Mouse (Mus musculus) gastrocnemius, adult 2 months (tissue): Measurements from ENCODE around the gene Maoa. TPM values are rescaled to one million over a fixed set of nuclear protein-coding genes. Genes with fewer than 3 reads are reported as not detected.

Source experiments
- DNase-seq: peaks from one replicate; pipeline ENCODE4 v3.0.0; 2022
- H3K27ac ChIP-seq: fragments of 200-600 bp; 2 replicates; pipeline ENCODE4 v1.8.1; 2022; ENCODE audit warnings: mild to moderate bottlenecking
- H3K4me3 ChIP-seq: fragments of 200-600 bp; 2 replicates; pipeline ENCODE4 v1.8.1; 2022; ENCODE audit warnings: mild to moderate bottlenecking, moderate library complexity
- CTCF ChIP-seq: fragments of 200-600 bp; IDR thresholded peaks from 2 replicates; pipeline ENCODE4 v1.8.1; 2022; ENCODE audit warnings: antibody characterized with exemption, mild to moderate bottlenecking, moderate library complexity
- intact Hi-C: fragments of 180-260 bp; cut with DNase I; formaldehyde crosslinking; loops from one replicate; pipeline ENCODE4 v1.15.1; 2025
- long read RNA-seq, 2 experiments: library from polyadenylated mRNA; stranded (forward); transcript quantifications; one replicate each; pipeline ENCODE4 v2.0.0; 2021
- total RNA-seq, 2 experiments: library from RNA; stranded (reverse); gene quantifications; 2 replicates each; pipeline ENCODE4 v1.2.3; 2021

The Maoa gene
- 1 to 10 TPM; 2.5 to 4.0 TPM for total RNA-seq
- long read RNA-seq, experiment 1, full-length matches to known transcripts = 2 of 3 reads
- long read RNA-seq, experiment 1, partial matches to known transcripts = 0 of 3 reads
- long read RNA-seq, experiment 1, other reads (novel, unspliced or antisense) = 1 of 3 reads
- long read RNA-seq, experiment 2, full-length matches to known transcripts = 3 of 3 reads
- long read RNA-seq, experiment 2, partial matches to known transcripts = 0 of 3 reads
- long read RNA-seq, experiment 2, other reads (novel, unspliced or antisense) = 0 of 3 reads

DNA sequence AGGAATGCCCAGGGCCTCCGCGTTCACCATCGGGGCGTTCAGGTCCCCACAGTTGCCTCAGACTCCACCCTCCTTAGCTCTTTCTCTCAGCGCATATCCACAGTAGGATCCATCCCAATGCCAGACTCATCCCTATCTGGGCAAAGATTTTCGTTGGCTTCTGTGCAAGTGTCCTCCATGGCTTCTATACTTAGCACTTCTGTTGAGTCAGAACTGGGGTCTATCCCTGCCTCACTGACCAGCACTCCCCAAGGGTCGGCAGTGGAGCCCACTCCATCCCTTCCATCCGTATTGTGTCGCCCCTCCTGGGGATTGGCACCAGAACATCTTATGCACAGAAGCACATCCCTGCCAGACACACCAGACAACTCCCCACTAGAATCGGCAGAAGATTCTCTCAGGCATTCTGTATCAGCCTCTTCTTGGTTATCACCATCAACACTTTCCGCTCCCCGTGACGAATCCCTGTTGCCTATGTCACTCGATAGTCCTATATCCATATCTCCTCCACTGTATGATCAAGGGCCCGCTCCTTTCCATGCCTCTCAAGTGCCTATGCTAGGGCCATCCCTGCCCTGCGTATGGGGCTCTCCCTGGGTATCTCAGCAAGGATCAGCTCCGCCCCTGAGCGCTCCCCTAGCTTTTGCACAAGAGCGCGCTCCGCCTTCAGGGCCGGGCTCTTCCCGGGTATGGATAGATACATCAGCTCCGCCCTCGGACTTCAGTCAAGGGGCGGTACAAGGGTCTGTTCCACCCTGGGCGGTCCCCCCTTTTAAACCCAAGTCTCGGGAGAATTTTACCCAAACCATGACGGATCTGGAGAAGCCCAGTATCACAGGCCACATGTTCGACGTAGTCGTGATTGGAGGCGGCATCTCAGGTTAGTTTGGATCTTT lies at the start of gene Maoa:
Gene Maoa, plus strand, starts transcription at position 665 of the 896 bp plus-strand sequence.
- intact Hi-C loops = loop anchor here (10.0 kb wide), 1 partner anchor 196 kb away; the partner anchor contains the start of gene Maob
- DNase-seq = peak; percentile 68
- no peak for TF ChIP-seq CTCF
- Histone ChIP-seq H3K27ac (peak within 1 kb of the TSS; percentile 89), H3K4me3 (peak within 1 kb of the TSS; percentile 84)

DNA sequence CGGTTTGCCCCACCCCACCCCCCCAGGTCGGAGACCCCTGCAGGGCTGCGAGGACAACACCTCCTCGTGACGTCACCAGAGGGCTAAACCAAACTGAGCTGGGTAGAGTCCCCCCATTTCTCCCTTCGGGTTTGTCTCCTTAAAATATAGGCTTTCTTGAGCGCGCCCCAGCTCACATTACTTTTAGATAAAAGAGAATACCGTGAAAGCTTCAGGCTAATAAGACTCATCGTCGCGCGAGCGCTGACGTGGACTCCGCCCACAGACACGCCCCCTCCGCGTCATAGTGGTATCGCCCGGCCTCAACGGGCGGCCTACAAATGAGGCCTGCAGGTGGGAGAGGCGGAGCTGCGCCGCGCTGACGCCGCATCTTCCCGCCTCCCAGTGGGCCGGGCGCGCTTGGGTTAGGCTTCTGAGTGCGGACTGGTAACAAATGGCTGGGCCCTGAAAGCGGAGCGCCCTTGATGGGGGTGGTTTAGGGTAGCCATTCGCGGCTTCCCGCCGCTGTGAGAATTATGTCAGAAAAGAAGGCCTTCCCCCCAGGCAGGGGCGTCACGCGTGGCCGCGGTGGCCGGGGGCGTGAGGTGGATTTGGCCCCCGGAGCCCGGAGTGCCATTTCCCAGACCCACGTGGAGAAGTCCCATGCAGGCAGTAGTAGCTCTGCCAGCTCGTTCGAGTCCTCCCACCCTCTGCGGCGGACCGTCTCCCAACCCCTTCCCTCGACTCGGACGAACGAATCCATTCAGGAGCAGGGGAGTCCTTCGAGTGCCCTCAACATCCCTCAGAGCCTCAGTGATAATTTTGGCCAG lies 1.1 kb upstream of the Maoa start:
- DNase-seq = peak; percentile 92
- intact Hi-C loops = loop anchor here (10.0 kb wide), 1 partner anchor 196 kb away; the partner anchor contains the start of gene Maob
- peak; percentile 17; the same call in 1 of the 2 replicates for TF ChIP-seq CTCF

DNA sequence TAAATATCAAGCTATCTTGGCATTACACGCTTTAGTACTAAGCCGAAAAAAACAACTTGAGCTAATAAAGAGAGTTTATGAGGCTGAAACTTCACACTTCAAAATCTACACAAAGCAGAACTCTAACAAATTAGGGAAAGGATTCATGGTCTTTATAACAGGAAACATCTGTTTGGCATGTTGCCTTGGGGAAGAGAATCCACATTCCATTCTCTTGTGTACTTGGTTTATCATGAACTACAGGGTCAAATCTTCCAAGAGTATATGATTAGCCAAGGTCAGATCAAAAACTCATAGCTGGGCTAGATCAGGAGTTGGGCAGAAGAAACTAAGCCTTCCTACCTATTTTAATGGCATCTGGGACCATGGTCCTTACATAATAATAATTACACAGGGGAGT lies 37.0 kb downstream of the Maoa start:
- intact Hi-C loops = no loop called here
- Histone ChIP-seq H3K27ac (0 out of 2 replicates have a peak overlapping the region, but pooled peaks have one; percentile 35), H3K4me3 (no peak overlapping the region)
- no peak for DNase-seq
- no peak for TF ChIP-seq CTCF

More for the DNA sequence above, 1.1 kb upstream of the Maoa start:
- peak overlapping the region; percentile 84 for H3K4me3 ChIP-seq
- peak overlapping the region; percentile 89 for H3K27ac ChIP-seq

DNA sequence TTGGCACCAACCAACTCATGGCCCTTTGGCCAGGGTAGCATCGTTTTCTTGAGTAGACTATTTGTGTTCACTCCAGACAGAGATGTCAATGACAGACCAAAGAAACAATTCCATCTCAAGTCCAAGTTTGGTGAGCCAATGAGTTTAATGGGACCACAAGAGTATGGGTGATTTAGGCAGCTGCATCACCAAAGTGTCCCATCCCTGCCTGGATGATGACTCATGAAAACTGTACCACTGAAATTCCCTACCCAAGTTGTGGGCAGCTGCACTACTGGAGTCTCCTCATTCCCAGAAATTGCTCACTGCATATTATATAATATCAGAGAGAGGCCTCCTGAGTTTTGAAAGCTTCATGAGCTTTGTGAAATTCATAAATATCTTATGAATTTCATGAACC lies 86.6 kb downstream of the Maoa start:
- TF ChIP-seq CTCF = no peak
- intact Hi-C loops = no loop called here
- DNase-seq = no peak
- H3K4me3 ChIP-seq = no peak overlapping the region
- H3K27ac ChIP-seq = no peak overlapping the region

DNA sequence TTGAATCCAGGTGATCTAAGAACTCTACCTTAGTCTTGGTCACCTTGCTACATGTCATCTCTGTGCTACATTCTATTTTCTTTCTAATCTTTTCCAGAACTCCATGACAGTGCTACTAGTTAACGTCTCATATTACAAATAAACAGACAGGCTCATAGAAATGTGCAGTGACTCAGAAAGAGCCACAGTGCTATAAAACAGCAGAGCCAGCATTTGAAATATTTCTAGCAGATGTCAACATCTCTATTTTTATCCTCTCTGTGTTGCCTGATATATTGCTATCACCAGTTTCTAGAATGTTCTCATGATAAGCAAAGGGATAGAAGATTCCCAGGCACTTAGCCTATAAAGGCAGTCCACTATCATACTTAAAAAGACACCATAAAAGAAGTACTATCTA lies 94.5 kb downstream of the Maoa start:
- intact Hi-C loops = loop anchor here (10.0 kb wide), 1 partner anchor 131 kb away; no protein-coding TSS in a partner anchor
- Histone ChIP-seq H3K27ac (no peak overlapping the region), H3K4me3 (no peak overlapping the region)
- no peak for TF ChIP-seq CTCF
- no peak for DNase-seq

Other genes with a start within 250 kb of the Maoa start
- gene Cypt1, start 96.8 kb upstream of the Maoa start, total RNA-seq = not detected
- 1 to 10 TPM; 6.4 to 9.7 TPM for gene Maob, start 197.7 kb downstream of the Maoa start, total RNA-seq